Mouse (Mus musculus) spleen, postnatal 4 days (tissue): ENCODE measurements around the gene Galntl5.
"Not testable (repeated sequence)": the region's sequence is repeated elsewhere in the genome, so short reads cannot be mapped to it uniquely, and the experiment has no call there.

Experiments
- DNase-seq, 2 experiments: peaks; one replicate each; pipeline ENCODE4 v3.0.0; 2022; ENCODE audit warnings: low spot score in 2 of 2

Galntl5 gene

GRCm38 (mm10) chr5:25181004-25181531 lies at the start of gene Galntl5:
Galntl5 (plus strand) TSS chr5:25181460.
- no peak for DNase-seq

GRCm38 (mm10) chr5:25146705-25147104 lies 34.6 kb upstream of the Galntl5 start:
- no peak for DNase-seq

GRCm38 (mm10) chr5:25149331-25149965 lies 31.8 kb upstream of the Galntl5 start:
- DNase-seq = no peak

- no peak for DNase-seq
Measured at GRCm38 (mm10) chr5:25153491-25153890, 27.8 kb upstream of the Galntl5 start.

GRCm38 (mm10) chr5:25153996-25154395 lies 27.3 kb upstream of the Galntl5 start:
- DNase-seq = no peak

GRCm38 (mm10) chr5:25154823-25155222 lies 26.4 kb upstream of the Galntl5 start:
- no peak for DNase-seq

GRCm38 (mm10) chr5:25155351-25155750 lies 25.9 kb upstream of the Galntl5 start:
- DNase-seq = no peak

GRCm38 (mm10) chr5:25157136-25157535 lies 24.1 kb upstream of the Galntl5 start:
- no peak for DNase-seq

GRCm38 (mm10) chr5:25160515-25160914 lies 20.7 kb upstream of the Galntl5 start:
- DNase-seq = no peak

- DNase-seq = no peak
Measured at GRCm38 (mm10) chr5:25162981-25163380, 18.3 kb upstream of the Galntl5 start.

GRCm38 (mm10) chr5:25163938-25164337 lies 17.3 kb upstream of the Galntl5 start:
- no peak for DNase-seq

GRCm38 (mm10) chr5:25164341-25164740 lies 16.9 kb upstream of the Galntl5 start:
- DNase-seq = no peak

GRCm38 (mm10) chr5:25165102-25165788 lies 16.0 kb upstream of the Galntl5 start:
- no peak for DNase-seq

GRCm38 (mm10) chr5:25165789-25166135 lies 15.5 kb upstream of the Galntl5 start:
- DNase-seq = no peak

GRCm38 (mm10) chr5:25166665-25167064 lies 14.6 kb upstream of the Galntl5 start:
- no peak for DNase-seq

GRCm38 (mm10) chr5:25177937-25178336 lies 3.3 kb upstream of the Galntl5 start:
- DNase-seq = not testable (repeated sequence)

- DNase-seq = not testable (repeated sequence)
Measured at GRCm38 (mm10) chr5:25178543-25178942, 2.7 kb upstream of the Galntl5 start.

GRCm38 (mm10) chr5:25179284-25179683 lies 2.0 kb upstream of the Galntl5 start:
- no peak for DNase-seq

GRCm38 (mm10) chr5:25179936-25180488 lies 1.2 kb upstream of the Galntl5 start:
- DNase-seq = no peak

GRCm38 (mm10) chr5:25183595-25183994 lies 2.3 kb downstream of the Galntl5 start:
- DNase-seq = no peak

- DNase-seq = no peak
Measured at GRCm38 (mm10) chr5:25184594-25184993, 3.3 kb downstream of the Galntl5 start.

- no peak for DNase-seq
Measured at GRCm38 (mm10) chr5:25187727-25188126, 6.5 kb downstream of the Galntl5 start.

- no peak for DNase-seq
Measured at GRCm38 (mm10) chr5:25188802-25189201, 7.5 kb downstream of the Galntl5 start.
